Mouse (Mus musculus): ENCODE data around the gene Lamb1. TPM values are rescaled to one million over a fixed set of nuclear protein-coding genes. Genes with fewer than 3 reads are reported as not detected.

Lamb1 gene
- polyA plus RNA-seq, 1 experiment from 2014 or later, result 21.5 TPM

DNA sequence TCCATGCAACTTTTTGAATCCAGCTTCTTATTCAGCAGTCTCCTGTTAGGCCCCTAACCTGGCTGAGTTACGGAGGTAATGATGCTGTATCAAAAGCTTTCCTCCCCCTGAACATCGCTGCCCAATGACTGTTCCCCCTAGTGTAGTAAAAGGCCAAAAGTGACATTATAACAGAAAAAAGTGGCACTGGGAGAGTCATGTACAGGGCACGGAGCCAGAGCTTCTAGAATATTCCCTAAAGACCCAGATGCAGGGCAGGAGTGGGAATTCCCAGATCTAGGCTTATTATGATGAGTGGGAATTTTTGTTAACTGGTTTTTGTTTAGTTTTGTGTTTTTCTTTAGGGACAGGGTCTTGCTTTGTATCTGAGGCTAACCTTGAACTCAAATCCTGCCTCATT is 34.1 kb downstream of the Lamb1 start:
- ATAC-seq, result no peak

DNA sequence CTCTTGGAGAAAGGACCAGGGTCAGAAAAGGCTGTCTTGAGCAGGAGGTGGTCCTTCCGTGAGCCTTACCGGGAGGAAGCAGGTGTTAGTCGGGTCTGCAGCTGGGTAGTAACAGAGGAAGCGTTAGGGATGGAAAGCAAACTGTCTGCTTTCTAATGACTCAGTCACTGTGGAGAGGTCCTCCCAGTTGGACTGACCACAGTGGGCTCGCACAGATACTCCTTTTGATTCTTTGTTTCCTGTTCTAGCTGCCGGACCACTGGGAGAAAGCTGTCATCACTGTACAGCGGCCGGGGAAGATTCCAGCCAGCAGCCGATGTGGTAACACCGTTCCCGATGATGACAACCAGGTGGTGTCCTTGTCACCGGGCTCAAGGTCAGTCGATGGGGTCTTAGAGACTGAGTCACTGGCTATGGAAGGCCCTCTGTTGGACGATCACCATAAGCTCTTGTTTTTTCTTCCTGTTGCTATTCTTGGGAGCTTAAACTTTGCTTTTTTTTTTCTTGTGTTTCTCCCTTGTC is 34.7 kb downstream of the Lamb1 start:
- Histone ChIP-seq H3K36me3 (ENCODE audit: control insufficient read depth, insufficient read depth) (0 out of 2 replicates have a peak, but pooled peaks cover 2% of the 10 kb centered on the region), H3K9me3 (ENCODE audit: control insufficient read depth, low read length) (no peaks in the 10 kb centered on the region), H3K9ac (replicated peaks; ENCODE audit: low read depth, low read length) (no peak overlapping the region), H3K4me3 (replicated peaks; ENCODE audit: low read length) (no peak overlapping the region), H3K27me3 (replicated peaks; ENCODE audit: control insufficient read depth, insufficient read depth, low read length) (no peaks in the 10 kb centered on the region), H3K27ac (ENCODE audit: low read length) (no peak overlapping the region), H3K4me1 (replicated peaks; ENCODE audit: control insufficient read depth, insufficient read depth, low read length) (peaks cover 3% of the 10 kb centered on the region; the same call in 1 of the 2 replicates), H3K4me2 (ENCODE audit: low read length) (no peak overlapping the region)
- ATAC-seq, result no peak
- 89% methylated on average over 14 of the region's 14 CpGs for WGBS

More for the DNA sequence above, 34.1 kb downstream of the Lamb1 start:
- H3K9ac ChIP-seq (replicated peaks; ENCODE audit: low read depth, low read length), result no peak overlapping the region
- no peaks in the 10 kb centered on the region for H3K27me3 ChIP-seq (replicated peaks; ENCODE audit: control insufficient read depth, insufficient read depth, low read length)
- no peak overlapping the region for H3K4me3 ChIP-seq (replicated peaks; ENCODE audit: low read length)
- 95% methylated on average over 3 of the region's 3 CpGs for WGBS
- H3K4me1 ChIP-seq (replicated peaks; ENCODE audit: control insufficient read depth, insufficient read depth, low read length), result peaks cover 3% of the 10 kb centered on the region; the same call in 1 of the 2 replicates
- 0 out of 2 replicates have a peak, but pooled peaks cover 2% of the 10 kb centered on the region for H3K36me3 ChIP-seq (ENCODE audit: control insufficient read depth, insufficient read depth)
- no peak overlapping the region for H3K4me2 ChIP-seq (ENCODE audit: low read length)
- no peak overlapping the region for H3K27ac ChIP-seq (ENCODE audit: low read length)
- no peaks in the 10 kb centered on the region for H3K9me3 ChIP-seq (ENCODE audit: control insufficient read depth, low read length)

DNA sequence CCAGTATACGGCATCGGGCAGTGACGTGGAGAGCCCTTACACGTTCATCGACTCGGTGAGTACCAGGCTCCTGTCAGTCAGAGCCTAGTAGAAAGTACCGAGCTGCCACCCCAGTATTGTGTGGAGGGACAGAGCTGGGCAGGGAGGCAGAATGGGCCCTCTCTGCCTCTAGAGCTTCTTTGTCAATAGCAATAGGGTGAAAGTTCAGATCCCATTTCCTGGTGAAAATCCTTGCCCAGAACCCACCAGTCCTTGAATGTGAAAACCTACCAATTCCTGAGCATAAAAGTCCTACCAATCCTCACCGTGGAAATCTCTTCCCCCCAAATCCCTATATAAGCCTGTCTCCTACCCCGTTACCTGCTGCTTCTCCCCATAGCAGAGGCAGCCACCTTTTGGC is 35.2 kb downstream of the Lamb1 start:
- 89% methylated on average over 9 of the region's 9 CpGs for WGBS
- H3K4me3 ChIP-seq (replicated peaks; ENCODE audit: low read length), result no peak overlapping the region
- no peak overlapping the region for H3K27ac ChIP-seq (ENCODE audit: low read length)
- H3K9me3 ChIP-seq (ENCODE audit: control insufficient read depth, low read length), result no peaks in the 10 kb centered on the region
- H3K36me3 ChIP-seq (ENCODE audit: control insufficient read depth, insufficient read depth), result 0 out of 2 replicates have a peak, but pooled peaks cover 2% of the 10 kb centered on the region
- no peak overlapping the region for H3K9ac ChIP-seq (replicated peaks; ENCODE audit: low read depth, low read length)
- H3K4me2 ChIP-seq (ENCODE audit: low read length), result no peak overlapping the region
- H3K27me3 ChIP-seq (replicated peaks; ENCODE audit: control insufficient read depth, insufficient read depth, low read length), result no peaks in the 10 kb centered on the region
- ATAC-seq, result no peak
- peaks cover 3% of the 10 kb centered on the region; the same call in 1 of the 2 replicates for H3K4me1 ChIP-seq (replicated peaks; ENCODE audit: control insufficient read depth, insufficient read depth, low read length)

DNA sequence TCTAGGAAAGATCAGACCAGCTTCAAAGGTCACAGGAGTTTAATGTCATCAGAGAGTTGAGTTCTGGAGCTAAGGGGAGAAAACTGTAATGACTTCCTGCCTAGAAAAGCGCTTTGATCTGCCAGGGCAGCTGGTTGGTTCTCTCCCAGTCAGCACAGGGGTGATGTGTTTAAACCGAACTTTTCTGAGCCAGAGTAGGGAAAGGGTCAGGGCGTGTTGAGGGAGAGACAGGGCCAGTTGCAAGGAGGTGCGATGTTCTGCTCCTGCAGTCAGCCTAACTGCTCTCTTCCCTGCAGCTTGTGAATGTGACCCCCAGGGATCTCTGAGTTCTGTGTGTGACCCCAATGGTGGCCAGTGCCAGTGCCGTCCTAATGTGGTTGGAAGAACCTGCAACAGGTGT is 37.2 kb downstream of the Lamb1 start:
- Histone ChIP-seq H3K27me3 (replicated peaks; ENCODE audit: control insufficient read depth, insufficient read depth, low read length) (no peaks in the 10 kb centered on the region), H3K36me3 (ENCODE audit: control insufficient read depth, insufficient read depth) (0 out of 2 replicates have a peak, but pooled peaks cover 2% of the 10 kb centered on the region), H3K4me1 (replicated peaks; ENCODE audit: control insufficient read depth, insufficient read depth, low read length) (peaks cover 6% of the 10 kb centered on the region; the same call in 1 of the 2 replicates), H3K9ac (replicated peaks; ENCODE audit: low read depth, low read length) (no peak overlapping the region), H3K4me3 (replicated peaks; ENCODE audit: low read length) (no peak overlapping the region), H3K9me3 (ENCODE audit: control insufficient read depth, low read length) (no peaks in the 10 kb centered on the region), H3K27ac (ENCODE audit: low read length) (no peak overlapping the region), H3K4me2 (ENCODE audit: low read length) (no peak overlapping the region)
- ATAC-seq, result peak; percentile 5; the same call in 1 of the 2 replicates
- WGBS, result 73% methylated on average over 5 of the region's 5 CpGs

DNA sequence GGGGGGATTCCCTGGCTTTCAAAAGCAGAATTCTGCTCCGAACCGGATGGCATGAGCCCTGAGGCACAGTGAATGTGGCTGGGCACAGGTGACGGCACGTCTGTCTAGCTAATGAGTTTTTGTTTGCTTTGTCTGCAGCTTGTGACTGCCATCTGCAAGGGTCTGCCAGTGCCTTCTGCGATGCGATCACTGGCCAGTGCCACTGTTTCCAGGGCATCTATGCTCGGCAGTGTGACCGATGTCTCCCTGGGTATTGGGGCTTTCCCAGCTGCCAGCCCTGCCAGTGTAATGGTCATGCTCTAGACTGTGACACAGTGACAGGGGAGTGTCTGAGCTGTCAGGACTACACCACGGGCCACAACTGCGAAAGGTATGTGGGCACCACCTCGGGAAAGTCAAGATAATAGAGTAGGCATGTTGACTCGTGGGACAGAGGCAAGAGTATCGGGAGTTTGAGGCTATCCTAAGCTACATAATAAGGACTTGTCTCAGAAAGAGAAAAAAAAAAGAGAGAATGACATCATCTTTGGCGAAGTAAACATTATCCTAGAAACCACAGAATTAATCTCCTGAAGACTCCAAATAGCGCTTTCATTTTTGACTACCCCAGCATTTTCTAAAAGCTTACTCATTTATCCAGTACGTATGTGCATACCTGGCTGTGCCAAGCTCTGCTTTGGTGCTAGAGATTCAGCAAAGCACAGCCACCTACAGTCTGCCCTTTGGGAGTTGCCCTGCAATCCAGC is 37.9 kb downstream of the Lamb1 start:
- peak; percentile 74 for ATAC-seq

DNA sequence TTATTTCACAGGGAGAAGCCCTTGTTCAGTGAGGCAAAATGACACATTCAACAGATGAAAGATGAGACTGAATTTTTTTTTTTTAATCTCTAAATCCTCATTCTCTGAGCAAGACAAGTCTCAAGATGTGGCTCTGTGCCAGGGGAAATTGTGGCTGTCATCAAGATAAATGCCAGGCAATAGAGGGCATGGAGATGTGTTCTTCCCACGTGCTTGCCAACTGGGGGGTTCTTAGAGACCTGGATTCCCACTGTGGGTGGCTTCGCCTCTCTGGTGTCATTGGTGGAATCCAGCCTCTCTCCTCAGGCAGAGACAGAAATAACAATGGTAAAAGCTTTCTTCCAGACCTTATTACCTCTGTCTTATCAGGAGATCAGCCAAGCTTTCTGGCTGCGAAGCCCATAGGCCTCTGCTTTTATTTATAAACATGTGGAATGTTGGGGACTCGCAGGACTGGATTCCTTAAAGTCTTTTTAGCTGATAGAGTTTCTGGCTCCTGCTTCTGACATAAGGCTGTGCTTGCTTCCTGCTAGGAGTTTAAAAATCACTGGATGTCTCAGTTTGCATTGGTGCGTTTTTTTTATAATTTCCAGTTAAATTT is 41.1 kb downstream of the Lamb1 start:
- Histone ChIP-seq H3K4me2 (ENCODE audit: low read length) (no peak overlapping the region), H3K27ac (ENCODE audit: low read length) (no peak overlapping the region), H3K9me3 (ENCODE audit: control insufficient read depth, low read length) (no peaks in the 10 kb centered on the region), H3K9ac (replicated peaks; ENCODE audit: low read depth, low read length) (no peak overlapping the region), H3K27me3 (replicated peaks; ENCODE audit: control insufficient read depth, insufficient read depth, low read length) (no peaks in the 10 kb centered on the region), H3K36me3 (ENCODE audit: control insufficient read depth, insufficient read depth) (0 out of 2 replicates have a peak, but pooled peaks cover 2% of the 10 kb centered on the region), H3K4me3 (replicated peaks; ENCODE audit: low read length) (no peak overlapping the region), H3K4me1 (replicated peaks; ENCODE audit: control insufficient read depth, insufficient read depth, low read length) (peaks cover 6% of the 10 kb centered on the region; the same call in 1 of the 2 replicates)
- 70% methylated on average over 5 of the region's 5 CpGs for WGBS
- no peak for ATAC-seq

More for the DNA sequence above, 37.9 kb downstream of the Lamb1 start:
- H3K9ac ChIP-seq (replicated peaks; ENCODE audit: low read depth, low read length), result no peak overlapping the region
- no peaks in the 10 kb centered on the region for H3K9me3 ChIP-seq (ENCODE audit: control insufficient read depth, low read length)
- H3K27ac ChIP-seq (ENCODE audit: low read length), result no peak overlapping the region
- peaks cover 6% of the 10 kb centered on the region; the same call in 1 of the 2 replicates for H3K4me1 ChIP-seq (replicated peaks; ENCODE audit: control insufficient read depth, insufficient read depth, low read length)
- no peak overlapping the region for H3K4me2 ChIP-seq (ENCODE audit: low read length)
- WGBS, result 59% methylated on average over 16 of the region's 16 CpGs
- 0 out of 2 replicates have a peak, but pooled peaks cover 2% of the 10 kb centered on the region for H3K36me3 ChIP-seq (ENCODE audit: control insufficient read depth, insufficient read depth)
- no peaks in the 10 kb centered on the region for H3K27me3 ChIP-seq (replicated peaks; ENCODE audit: control insufficient read depth, insufficient read depth, low read length)
- no peak overlapping the region for H3K4me3 ChIP-seq (replicated peaks; ENCODE audit: low read length)

DNA sequence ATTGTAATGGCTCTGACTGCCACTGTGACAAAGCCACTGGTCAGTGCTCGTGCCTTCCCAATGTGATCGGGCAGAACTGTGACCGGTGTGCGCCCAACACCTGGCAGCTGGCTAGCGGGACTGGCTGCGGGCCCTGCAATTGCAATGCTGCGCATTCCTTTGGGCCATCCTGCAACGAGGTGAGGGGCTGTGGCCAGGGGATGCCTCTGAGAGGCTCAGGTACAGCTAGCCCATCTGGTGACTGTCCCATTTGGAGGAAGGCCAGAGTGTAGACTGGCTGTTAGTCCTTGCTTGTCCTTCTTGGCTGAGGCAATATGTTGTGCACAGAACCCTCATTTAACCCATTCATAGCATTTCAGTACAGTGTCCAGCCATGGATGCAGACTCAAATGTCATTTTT is 42.0 kb downstream of the Lamb1 start:
- no peak for ATAC-seq
- H3K27ac ChIP-seq (ENCODE audit: low read length), result no peak overlapping the region
- 0 out of 2 replicates have a peak, but pooled peaks cover 2% of the 10 kb centered on the region for H3K36me3 ChIP-seq (ENCODE audit: control insufficient read depth, insufficient read depth)
- peaks cover 6% of the 10 kb centered on the region; the same call in 1 of the 2 replicates for H3K4me1 ChIP-seq (replicated peaks; ENCODE audit: control insufficient read depth, insufficient read depth, low read length)
- no peak overlapping the region for H3K4me2 ChIP-seq (ENCODE audit: low read length)
- H3K9ac ChIP-seq (replicated peaks; ENCODE audit: low read depth, low read length), result no peak overlapping the region
- no peaks in the 10 kb centered on the region for H3K27me3 ChIP-seq (replicated peaks; ENCODE audit: control insufficient read depth, insufficient read depth, low read length)
- 90% methylated on average over 8 of the region's 8 CpGs for WGBS
- no peak overlapping the region for H3K4me3 ChIP-seq (replicated peaks; ENCODE audit: low read length)
- H3K9me3 ChIP-seq (ENCODE audit: control insufficient read depth, low read length), result no peaks in the 10 kb centered on the region

DNA sequence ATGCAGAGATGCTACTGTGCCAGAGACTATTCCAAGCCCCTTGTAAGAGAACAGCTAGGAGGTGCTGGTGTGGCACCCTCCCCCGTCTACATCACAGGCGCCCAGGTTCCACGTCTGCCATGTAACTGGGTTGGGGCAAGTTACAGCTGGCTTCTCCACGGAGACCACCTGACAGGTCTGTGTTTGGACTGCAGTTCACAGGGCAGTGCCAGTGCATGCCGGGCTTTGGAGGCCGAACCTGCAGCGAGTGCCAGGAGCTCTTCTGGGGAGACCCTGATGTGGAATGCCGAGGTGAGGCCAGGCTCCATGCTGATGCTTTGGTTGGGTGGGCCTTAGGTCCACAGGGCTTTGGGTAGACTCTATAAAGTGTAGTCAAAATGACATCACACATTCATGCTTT is 42.7 kb downstream of the Lamb1 start:
- H3K9ac ChIP-seq (replicated peaks; ENCODE audit: low read depth, low read length), result no peak overlapping the region
- H3K9me3 ChIP-seq (ENCODE audit: control insufficient read depth, low read length), result no peaks in the 10 kb centered on the region
- no peak overlapping the region for H3K27ac ChIP-seq (ENCODE audit: low read length)
- peaks cover 5% of the 10 kb centered on the region; the same call in 1 of the 2 replicates for H3K4me1 ChIP-seq (replicated peaks; ENCODE audit: control insufficient read depth, insufficient read depth, low read length)
- H3K4me3 ChIP-seq (replicated peaks; ENCODE audit: low read length), result no peak overlapping the region
- H3K27me3 ChIP-seq (replicated peaks; ENCODE audit: control insufficient read depth, insufficient read depth, low read length), result no peaks in the 10 kb centered on the region
- H3K4me2 ChIP-seq (ENCODE audit: low read length), result no peak overlapping the region
- 92% methylated on average over 8 of the region's 8 CpGs for WGBS
- ATAC-seq, result no peak
- H3K36me3 ChIP-seq (ENCODE audit: control insufficient read depth, insufficient read depth), result 0 out of 2 replicates have a peak, but pooled peaks cover 2% of the 10 kb centered on the region

DNA sequence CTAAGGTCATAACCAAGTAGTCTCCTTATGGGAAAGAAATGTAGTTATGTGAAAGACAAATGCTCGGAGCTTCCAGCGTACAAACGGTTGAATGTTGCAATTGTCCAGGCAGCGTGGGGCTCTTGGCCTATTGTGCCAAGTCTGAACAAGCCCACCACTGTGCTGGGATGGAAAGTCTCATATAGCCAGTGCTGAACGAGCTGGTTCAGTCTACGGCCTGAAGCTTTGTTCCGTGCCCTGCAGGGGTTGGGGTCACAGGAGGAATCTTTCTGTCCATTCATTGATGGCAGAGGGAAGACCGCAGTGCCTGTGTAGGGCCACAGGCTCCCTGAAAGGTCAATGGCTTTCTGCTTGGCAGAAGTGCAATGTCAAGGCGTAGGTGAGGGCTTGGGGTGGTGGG is 45.7 kb downstream of the Lamb1 start:
- Histone ChIP-seq H3K9me3 (ENCODE audit: control insufficient read depth, low read length) (no peaks in the 10 kb centered on the region), H3K4me1 (replicated peaks; ENCODE audit: control insufficient read depth, insufficient read depth, low read length) (0 out of 2 replicates have a peak, but pooled peaks cover 3% of the 10 kb centered on the region), H3K9ac (replicated peaks; ENCODE audit: low read depth, low read length) (no peak overlapping the region), H3K27ac (ENCODE audit: low read length) (no peak overlapping the region), H3K4me3 (replicated peaks; ENCODE audit: low read length) (no peak overlapping the region), H3K4me2 (ENCODE audit: low read length) (no peak overlapping the region), H3K36me3 (ENCODE audit: control insufficient read depth, insufficient read depth) (no peaks in the 10 kb centered on the region), H3K27me3 (replicated peaks; ENCODE audit: control insufficient read depth, insufficient read depth, low read length) (no peaks in the 10 kb centered on the region)
- no peak for ATAC-seq
- WGBS, result 40% methylated on average over 9 of the region's 9 CpGs

Data from forebrain, embryonic 16.5 days (tissue).